Mouse (Mus musculus) thymus, postnatal 0 days (tissue): ENCODE data around the gene Eif3g. TPM values are rescaled to one million over a fixed set of nuclear protein-coding genes. Genes with fewer than 3 reads are reported as not detected.

Experiments
- DNase-seq: peaks from one replicate; pipeline ENCODE4 v3.0.0-alpha.2; 2015; ENCODE audit warnings: low spot score
- polyA plus RNA-seq: library from polyadenylated mRNA; unstranded; fragments of >200 nt; fragmentation: Nextera tagmentation; extraction: Ambion mirVana; gene quantifications from 2 replicates; pipeline ENCODE4 v1.2.1, GENCODE M21; 2015

Gene Eif3g
- polyA plus RNA-seq, 1 experiment from 2014 or later = 303 TPM

DNA sequence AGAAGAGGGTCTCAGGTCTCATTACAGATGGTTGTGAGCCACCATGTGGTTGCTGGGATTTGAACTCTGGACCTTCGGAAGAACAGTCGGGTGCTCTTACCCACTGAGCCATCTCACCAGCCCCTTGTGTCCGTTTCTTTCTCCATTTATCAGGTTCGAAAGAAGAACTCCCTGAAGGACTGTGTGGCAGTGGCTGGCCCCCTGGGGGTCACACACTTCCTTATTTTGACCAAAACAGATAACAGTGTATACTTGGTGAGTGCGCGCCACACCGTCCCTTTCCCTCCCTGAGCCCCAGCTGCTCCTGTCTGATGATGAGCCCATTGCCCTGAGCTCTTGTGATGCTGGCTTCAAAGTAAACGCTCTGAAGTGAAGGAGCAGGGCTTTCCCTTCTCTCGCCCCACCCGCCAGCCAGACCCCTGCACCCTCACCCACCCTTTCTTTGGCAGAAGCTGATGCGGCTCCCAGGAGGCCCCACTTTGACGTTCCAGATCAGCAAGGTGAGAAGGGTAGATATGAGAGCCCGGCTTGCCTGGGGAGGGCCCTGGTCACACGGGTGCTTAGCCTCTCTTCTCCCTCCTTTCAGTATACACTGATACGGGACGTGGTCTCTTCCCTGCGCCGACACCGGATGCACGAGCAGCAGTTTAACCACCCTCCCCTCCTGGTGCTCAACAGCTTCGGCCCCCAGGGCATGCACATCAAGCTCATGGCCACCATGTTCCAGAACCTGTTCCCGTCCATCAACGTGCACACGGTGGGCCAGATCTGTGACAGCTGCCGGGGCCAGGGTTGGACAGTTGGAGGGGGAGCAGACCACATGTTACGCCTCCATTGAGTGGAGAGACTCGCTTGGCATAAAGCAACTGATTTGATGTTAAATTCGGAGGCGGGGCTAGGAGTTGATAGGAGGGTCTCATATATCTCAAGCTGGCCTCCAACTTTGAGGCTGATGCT lies 9.0 kb downstream of the Eif3g start:
- DNase-seq = no peak

DNA sequence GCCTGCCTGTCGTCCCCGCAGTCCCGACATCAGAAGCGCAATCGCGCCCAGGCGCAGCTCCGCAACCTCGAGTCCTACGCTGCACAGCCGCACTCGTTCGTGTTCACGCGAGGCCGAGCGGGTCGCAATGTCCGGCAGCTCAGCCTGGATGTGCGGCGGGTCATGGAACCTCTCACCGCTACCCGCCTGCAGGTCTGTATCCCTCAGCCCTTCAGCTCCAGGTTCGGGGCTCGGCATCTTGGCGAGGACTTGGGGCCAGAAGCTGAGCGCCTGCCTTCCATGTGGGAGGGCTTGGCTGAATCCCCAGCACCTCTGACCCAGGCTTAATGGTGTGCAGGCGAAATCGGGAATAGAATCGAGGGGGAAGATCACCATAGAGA lies 10.0 kb downstream of the Eif3g start:
- no peak for DNase-seq

DNA sequence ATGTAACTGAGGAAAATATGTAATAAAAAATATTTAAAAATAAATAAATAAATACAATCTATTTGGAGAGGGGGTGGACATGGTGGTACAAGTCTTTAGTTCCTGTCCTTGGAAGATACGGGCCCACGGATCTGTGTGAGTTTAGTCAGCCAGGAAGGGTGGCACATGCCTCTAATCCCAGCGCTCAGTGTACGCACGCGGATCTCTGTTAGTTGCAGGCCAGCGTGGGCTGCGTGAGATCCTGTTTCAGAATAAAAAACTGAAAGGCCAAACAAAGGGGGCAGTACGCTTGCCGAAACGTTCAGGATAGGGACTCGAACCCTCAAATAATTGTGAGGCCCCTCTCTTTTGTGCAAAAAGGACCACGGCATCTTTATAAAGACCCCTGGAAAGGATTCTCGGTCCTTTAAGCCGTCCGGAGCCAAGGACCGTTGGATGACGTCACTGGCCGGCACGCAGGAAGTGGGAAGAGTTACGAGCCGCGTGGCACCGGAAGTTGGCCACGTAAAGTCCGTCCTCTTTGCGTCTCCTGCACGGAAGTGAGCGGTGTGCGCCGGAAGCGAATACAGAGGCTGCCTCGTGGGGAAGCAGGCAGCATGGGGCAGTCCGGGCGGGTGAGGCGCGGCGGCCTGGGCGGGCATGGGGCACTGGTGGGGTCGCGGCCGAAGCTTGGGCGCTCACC lies 10.6 kb downstream of the Eif3g start, which contains the start of gene Ppan:
Ppan (plus strand) TSS at position 472 of the 682 bp plus-strand sequence.
- DNase-seq = peak; percentile 95

DNA sequence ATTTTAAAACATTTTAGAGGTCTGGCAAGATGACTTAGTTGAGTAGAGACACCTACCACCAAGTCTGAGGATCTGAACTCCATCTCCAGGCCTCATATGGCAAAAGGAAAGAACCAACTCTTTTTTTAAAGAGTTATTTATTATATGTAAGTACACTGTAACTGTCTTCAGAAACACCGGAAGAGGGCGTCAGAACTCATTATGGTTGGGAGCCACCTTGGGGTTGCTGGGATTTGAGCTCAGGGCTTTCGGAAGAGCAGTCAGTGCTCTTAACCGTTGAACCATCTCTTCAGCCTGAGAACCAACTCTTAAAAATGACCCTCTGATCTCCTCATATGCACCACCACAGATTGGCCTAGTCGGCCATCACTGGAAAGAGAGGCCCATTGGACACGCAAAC lies 11.2 kb downstream of the Eif3g start:
- DNase-seq = no peak

DNA sequence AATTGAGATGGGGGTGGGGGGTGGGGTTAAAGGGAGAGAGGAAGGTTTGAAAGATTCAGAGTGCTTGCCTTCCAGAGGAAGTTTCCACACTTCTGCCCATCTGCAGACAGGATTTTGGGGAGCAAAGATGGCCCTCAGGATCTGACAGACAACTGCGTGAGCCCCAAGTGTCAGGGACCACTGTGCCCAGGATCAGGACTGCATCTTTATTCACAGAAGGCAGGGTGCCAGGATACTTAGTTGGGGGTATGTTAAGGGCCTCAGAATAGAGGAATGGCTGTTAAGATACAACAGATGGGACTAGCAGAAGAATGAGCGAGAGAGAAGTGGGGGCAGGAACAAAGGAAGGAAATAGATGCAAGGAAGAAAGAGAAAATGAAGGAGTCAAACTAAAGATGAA lies 11.9 kb downstream of the Eif3g start:
- DNase-seq = no peak

DNA sequence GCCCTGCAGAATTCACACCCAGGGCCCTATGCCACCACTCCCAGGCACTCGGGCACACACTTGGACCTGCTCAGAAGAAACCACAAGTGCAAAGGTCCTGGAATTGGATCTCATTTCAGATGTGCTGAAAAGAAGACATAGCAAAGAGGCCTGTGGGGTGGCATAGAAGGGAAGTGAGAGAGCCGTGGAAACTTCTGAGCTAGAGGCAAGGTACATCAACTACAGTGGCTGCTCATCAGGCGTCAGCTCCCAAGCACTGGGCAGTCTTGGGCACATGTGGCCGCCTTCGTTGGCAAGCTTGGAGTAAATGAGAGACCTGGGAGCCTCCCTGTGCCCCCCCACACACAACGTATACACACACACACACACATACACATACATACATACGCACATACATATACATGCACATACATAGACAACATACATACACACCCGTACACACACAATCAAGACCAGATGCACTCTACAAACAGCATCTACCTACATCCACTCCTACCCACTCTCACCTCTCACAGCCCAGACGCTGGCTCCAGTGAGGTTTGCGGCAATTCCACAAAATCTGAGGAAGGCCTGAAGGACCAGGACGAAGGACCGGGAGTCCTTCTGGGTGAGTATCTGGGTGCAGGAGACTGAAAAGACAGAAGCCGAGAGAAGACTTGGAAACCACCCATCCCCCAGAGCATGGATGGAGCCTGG lies 19.2 kb downstream of the Eif3g start, which contains the start of gene Angptl6:
Angptl6 (minus strand) TSS at position 631 of the 696 bp plus-strand sequence.
- no peak for DNase-seq

DNA sequence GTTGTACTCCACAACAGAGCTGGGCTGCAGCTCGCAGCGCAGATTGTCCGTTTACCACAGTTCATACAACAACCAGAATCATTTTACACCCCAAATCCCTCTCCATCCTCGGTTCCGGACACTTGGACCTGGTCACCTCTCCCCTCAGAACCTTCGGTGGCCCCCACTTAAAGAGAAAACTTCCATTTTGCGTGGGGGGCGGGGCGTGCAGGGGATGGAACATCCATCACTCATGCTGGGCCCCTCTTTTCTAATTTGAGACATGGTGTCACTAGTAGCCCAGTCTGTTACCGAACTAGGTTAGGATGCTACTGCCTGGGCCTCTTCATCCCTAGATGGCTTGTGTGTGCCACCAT lies 19.7 kb downstream of the Eif3g start:
- no peak for DNase-seq

DNA sequence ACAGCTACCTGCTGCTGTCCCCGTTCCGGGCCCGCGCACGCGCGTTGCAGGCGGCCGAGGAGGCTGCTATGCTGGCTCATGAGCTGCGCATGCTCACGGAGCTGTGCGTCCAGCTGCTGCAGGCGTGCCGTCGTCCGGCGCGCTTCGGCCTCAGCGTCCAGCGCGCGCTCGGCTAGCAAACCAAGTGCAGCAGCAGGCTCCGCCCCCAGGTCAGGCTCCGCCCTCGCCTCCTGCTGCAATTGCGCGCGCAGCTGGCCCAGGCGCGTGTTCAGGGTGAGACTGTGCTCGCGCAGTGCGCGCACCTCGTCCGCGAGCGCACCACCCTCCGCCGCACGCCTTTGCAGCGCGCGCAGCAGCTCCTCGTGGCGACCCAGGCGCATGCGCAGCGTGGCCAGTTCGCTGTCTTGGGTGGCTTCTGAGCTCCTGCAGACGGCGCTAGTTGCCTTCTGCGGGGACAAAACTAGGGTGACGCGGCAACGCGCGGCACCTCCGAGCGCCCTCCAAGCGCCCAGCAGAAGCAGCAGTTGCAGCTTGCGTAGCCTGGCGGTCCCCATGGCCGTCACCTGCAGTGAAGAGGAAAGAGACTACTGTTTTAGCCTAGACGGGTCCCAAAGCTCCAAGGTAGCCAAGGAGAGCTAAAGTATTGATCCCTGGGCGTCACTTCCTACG lies 20.2 kb downstream of the Eif3g start:
- DNase-seq = peak; percentile 100

DNA sequence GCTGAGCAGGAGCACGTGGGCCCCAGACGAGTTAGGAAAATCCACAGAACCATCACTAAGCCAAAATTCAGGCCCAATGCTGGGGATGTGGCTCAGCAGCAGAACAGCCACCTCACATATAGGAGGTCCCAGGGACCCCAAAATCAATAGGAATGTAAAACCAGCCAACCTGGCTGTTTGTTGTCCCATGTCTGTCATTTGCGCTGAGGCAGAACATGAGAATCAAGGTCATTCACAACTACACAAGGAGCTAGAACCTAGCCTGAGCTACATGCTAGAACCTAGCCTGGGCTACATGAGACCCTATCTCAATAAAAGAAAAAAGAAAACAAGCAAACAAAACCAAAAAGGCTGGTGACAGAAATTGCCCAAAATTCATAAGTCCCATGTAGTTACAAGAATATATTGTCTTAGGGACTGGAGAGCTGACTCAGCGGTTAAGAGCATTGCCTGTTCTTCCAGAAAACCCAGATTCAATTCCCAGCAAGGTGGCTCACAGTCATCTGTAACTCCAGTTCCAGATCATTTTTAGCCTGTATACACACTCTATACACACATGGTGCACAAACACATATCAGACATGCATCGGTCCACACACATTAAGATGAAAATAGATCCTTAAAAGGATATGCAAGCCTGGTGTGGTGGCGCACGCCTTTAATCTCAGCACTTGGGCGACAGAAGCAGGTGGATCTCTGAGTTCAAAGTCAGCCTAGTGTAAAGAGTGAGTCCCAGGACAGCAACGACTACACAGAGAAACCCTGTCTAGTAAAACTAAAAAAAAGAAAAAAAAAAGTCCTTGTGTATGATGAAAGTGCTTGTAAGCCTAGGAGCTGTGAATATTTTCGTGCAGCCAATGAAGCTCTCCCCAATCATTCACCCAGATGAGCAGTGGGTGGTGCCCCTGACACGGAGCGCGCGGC lies 21.0 kb downstream of the Eif3g start:
- DNase-seq = no peak

DNA sequence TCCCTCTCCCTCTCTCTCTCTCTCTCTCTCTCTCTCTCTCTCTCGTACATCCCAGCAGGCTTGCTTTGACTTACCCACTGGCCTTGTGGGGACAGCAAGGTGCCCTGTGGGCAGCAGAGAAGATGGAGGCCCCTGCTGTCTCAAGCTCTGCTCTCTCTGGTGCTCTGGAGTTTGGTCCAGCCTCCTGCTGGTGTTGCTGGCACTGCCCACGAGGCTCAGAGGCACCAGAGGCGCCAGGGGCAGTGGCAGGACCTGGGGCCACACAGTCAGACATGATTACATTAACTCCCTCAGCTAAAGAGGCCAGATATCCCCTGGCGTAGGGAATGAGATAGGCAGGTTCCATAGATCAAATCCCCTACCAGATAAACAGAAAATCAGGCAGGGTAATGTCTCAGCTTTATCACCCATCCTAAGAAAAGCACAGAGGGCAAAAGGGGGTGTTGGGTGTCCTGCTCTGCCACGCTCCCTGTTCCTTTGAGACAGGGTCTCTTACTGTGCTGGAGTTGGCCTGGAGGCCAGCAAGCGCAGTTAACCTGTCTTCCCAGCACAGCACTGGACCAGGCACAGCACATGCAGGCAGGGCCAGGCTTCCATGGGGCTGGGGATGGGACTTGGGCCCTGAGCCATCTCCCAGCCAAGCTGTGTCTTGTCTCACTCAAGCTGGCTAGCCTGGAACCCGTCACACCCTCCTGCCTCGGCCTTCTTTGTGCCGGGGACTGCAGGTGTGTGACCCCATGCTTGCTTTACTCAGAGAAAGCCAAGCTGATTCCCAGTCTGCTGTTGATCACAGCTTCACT lies 21.9 kb downstream of the Eif3g start:
- DNase-seq = no peak

DNA sequence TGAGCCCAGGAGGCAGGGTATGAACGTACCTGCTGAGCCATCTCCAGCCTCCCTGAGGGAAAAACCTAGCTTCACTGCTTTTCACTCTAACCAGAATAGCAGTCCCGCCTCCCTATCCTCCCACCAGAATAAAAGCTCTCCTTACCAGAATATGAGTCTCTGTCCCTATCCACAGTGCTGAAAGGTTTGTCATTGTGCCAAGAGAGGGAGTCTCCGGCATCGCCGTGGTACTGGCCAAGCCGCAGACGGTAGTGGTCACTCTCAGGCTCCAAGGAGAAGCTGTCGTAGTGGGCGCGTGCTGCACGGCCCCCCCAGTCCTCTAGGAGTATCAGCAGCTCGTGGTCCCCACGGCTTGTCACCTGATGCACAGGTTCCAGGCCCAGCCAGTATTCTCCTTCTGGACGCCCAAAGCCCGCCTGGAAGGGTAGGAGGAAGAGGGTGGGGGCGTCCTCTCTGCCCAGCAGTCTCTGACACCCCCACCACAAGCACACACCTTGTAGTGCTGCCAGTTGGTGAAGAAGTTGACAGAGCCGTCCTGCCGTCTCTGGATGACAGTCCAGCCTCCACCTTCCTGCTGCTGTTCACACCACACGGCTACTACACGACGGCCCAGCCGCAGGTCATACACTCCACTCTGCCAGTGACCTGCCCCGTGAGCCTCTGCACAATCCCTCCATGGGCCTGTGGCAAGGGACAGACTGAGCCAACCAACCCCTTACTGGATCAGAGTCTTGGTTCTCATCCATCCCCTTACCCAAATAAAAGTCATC lies 23.2 kb downstream of the Eif3g start:
- no peak for DNase-seq

DNA sequence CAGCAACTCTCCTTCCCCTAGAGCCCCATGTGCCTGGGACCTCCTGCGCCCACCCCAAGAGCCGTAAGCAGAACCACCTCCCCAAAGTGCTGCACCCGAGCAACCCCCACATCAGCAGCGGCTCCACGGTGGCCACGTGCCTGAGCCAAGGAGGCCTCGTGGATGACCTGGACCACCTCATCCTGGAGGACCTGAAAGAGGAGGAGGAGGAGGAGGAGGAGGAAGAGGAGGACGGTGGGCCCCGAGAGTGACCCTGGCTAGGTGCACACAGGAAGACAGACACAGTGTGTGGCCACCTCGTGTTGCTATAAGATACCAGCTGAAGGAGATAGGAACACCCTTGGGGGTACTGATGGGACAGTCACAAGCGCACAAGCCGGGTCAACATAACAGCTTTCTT lies 24.9 kb downstream of the Eif3g start:
- no peak for DNase-seq

DNA sequence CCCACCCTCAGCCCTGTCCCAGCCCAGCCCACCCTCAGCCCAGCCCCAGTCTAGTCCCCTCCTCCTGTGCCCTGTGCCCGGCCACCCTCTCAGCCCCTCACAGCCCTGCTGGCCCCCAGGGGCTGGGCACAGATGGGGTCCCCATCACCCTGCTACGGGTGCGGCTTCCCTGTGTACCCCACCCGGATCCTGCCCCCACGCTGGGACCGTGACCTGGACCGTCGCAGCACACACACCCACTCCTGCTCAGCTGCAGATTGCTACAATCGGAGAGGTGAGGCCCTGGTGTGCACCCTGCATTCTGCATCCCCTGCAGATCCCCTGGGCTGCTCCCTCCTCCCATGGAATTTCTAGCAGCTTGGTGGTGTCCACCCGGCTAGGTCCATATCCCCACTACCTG lies 25.4 kb downstream of the Eif3g start:
- no peak for DNase-seq

DNA sequence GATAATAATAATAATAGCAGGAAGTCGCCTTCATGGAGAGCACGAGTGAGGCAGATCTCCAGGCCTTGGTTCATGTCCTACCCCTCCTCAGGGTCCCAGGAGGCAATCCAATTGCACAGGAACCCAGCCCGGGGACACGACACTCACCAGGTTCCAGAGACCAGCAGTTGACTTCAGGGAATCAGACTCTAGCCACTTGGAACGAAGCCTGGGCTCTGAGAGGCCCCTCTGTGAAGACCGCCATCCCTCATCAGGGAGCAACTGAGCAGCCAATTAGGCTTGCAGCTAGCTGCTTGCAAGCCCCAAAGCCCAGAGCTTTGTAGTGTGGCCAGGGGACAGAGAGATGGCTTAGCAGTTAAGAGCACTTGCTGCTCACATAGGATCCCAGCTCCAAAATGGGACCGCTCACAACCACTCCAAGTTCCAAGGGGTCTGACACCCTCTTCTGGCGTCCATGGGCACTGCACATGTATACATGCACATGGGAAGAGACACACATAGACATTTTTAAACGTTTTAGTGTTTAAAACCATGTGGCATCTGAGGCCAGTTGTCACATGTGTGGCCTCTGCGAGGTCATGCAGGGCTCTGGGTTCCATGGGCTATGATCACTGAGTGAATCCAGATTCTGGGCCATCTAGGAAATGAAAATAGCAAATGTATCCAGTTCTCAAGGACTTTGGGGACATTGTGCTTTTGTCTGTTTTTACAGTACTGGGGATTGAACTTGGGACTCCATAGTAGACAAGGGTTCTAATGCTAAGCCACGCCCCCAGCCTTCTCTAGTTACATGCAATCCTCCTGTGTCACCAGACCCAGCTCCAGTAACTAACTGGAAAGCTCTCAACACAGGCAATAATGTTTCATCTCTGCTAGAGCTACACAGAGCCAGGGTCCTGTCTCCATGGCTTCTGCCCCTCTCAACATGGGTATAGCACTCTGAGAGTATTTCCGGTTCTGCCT lies 27.9 kb downstream of the Eif3g start:
- no peak for DNase-seq

DNA sequence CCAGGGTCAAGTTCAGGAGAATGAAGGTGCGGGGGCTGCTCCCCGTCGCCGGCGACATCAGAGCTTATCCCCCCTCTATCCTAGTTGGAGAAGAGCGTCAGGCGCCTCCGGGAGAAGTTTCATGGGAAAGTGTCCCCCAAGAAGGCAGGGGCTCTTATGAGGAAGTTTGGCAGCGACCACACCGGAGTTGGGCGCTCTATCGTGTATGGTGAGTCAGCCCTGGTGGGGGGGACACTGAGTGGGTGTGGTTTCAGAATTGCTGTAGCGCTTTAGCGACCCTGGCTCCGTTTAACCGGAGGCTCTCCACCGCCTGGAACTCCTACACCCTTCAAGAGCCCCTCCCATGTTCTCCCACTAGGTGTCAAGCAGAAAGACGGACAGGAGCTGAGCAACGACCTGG lies 29.2 kb downstream of the Eif3g start:
- peak; percentile 20 for DNase-seq

DNA sequence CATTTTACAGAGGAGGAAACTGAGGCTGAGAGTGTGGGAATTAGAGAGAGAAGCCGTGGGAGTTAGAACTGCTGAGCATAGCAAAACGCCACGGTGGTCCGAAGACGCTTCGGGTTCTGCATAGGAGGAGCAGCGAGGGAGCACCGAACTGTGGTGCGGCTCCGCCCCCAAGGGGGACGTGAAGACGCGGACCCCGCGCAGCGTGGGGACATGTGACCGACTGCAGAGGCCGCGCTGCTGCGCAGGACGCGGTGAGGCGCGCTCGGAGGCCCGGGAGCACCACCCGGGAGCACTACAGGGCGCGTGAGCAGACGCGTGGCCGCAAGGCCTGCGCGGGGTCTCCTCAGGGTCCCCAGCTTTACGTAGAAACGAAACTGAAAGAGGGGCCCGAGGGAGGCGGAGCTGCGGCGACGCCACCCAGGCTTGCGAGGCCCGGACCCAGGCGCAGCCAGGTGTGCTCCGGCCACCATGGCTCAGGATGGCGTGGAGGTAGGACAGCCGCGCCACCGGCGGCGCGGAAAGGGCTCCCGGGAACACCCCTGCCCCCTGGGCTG lies 29.9 kb downstream of the Eif3g start, which contains the start of gene A230050P20Rik:
A230050P20Rik (plus strand) TSS at position 195 of the 554 bp plus-strand sequence.
- DNase-seq = peak; percentile 56

DNA sequence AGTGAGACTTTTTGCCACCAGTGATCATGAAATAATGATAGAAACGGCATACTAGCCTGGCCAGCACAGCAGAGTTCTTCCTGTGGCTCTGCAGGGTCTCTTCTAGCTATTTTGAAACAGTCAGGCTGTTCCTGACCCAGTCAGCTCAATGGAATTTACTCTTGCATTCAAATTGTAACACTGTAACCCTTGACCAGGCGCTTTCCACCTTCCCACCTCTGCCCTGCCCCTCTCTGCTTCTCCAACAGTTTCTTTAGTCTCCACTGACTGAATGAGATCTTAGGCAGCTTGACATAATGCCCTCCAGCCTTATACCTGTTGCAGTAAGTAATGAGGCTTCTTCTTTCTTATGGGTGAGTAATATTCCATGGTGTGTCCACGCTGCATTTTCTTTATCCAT lies 31.5 kb downstream of the Eif3g start:
- DNase-seq = no peak
